Mouse (Mus musculus): ENCODE data around the gene Mydgf. TPM values are rescaled to one million over a fixed set of nuclear protein-coding genes. Genes with fewer than 3 reads are reported as not detected.

Mydgf gene
- polyA plus RNA-seq (2015; fragmentation: Nextera tagmentation; extraction: Ambion mirVana): 58.6 and 59.2 TPM in 2 replicates

GRCm38 (mm10) chr17:56183658-56184103 lies at the start of gene Mydgf:
TSS of gene Mydgf (minus strand) at chr17:56183920.
- peak; percentile 94 for DNase-seq (ENCODE audit: low spot score)

GRCm38 (mm10) chr17:56233389-56233788 lies 49.7 kb upstream of the Mydgf start:
- DNase-seq (ENCODE audit: low spot score): no peak

GRCm38 (mm10) chr17:56229943-56230342 lies 46.2 kb upstream of the Mydgf start:
- DNase-seq (ENCODE audit: low spot score): no peak

GRCm38 (mm10) chr17:56226566-56226965 lies 42.8 kb upstream of the Mydgf start:
- DNase-seq (ENCODE audit: low spot score): no peak

- no peak for DNase-seq (ENCODE audit: low spot score)
These were observed 41.2 kb upstream of the Mydgf start for GRCm38 (mm10) chr17:56224916-56225315.

GRCm38 (mm10) chr17:56219805-56220204 lies 36.1 kb upstream of the Mydgf start:
- DNase-seq (ENCODE audit: low spot score): no peak

GRCm38 (mm10) chr17:56219251-56219650 lies 35.5 kb upstream of the Mydgf start:
- no peak for DNase-seq (ENCODE audit: low spot score)

- peak; percentile 91 for DNase-seq (ENCODE audit: low spot score)
These were observed 34.9 kb upstream of the Mydgf start, which contains the start of gene Dpp9 for GRCm38 (mm10) chr17:56218377-56219191. TSS of gene Dpp9 (minus strand) at chr17:56218905.

GRCm38 (mm10) chr17:56217670-56218069 lies 34.0 kb upstream of the Mydgf start:
- no peak for DNase-seq (ENCODE audit: low spot score)

GRCm38 (mm10) chr17:56214229-56214628 lies 30.5 kb upstream of the Mydgf start:
- no peak for DNase-seq (ENCODE audit: low spot score)

GRCm38 (mm10) chr17:56212676-56213075 lies 29.0 kb upstream of the Mydgf start:
- DNase-seq (ENCODE audit: low spot score): no peak

- no peak for DNase-seq (ENCODE audit: low spot score)
These were observed 27.4 kb upstream of the Mydgf start for GRCm38 (mm10) chr17:56211090-56211489.

GRCm38 (mm10) chr17:56208821-56209220 lies 25.1 kb upstream of the Mydgf start:
- DNase-seq (ENCODE audit: low spot score): no peak

- no peak for DNase-seq (ENCODE audit: low spot score)
These were observed 24.3 kb upstream of the Mydgf start for GRCm38 (mm10) chr17:56207963-56208530.

- no peak for DNase-seq (ENCODE audit: low spot score)
These were observed 23.4 kb upstream of the Mydgf start for GRCm38 (mm10) chr17:56206986-56207674.

- DNase-seq (ENCODE audit: low spot score): no peak
These were observed 22.7 kb upstream of the Mydgf start for GRCm38 (mm10) chr17:56206276-56206884.

- DNase-seq (ENCODE audit: low spot score): no peak
These were observed 20.0 kb upstream of the Mydgf start for GRCm38 (mm10) chr17:56203729-56204128.

- no peak for DNase-seq (ENCODE audit: low spot score)
These were observed 18.8 kb upstream of the Mydgf start for GRCm38 (mm10) chr17:56202476-56202875.

GRCm38 (mm10) chr17:56201642-56202041 lies 17.9 kb upstream of the Mydgf start:
- DNase-seq (ENCODE audit: low spot score): no peak

- DNase-seq (ENCODE audit: low spot score): no peak
These were observed 16.9 kb upstream of the Mydgf start for GRCm38 (mm10) chr17:56200586-56200985.

- DNase-seq (ENCODE audit: low spot score): peak; percentile 29
These were observed 13.1 kb upstream of the Mydgf start for GRCm38 (mm10) chr17:56196860-56197259.

GRCm38 (mm10) chr17:56194765-56195164 lies 11.0 kb upstream of the Mydgf start:
- no peak for DNase-seq (ENCODE audit: low spot score)

All from thymus, postnatal 0 days (tissue).